Mouse (Mus musculus) midbrain, embryonic 10.5 days (tissue): Measurements from ENCODE around the gene Tmeff1. TPM values are rescaled to one million over a fixed set of nuclear protein-coding genes. Genes with fewer than 3 reads are reported as not detected.

Experiments
- DNase-seq: peaks from one replicate; pipeline ENCODE4 v3.0.0-alpha.2; 2017; ENCODE audit warnings: low spot score
- H3K27ac ChIP-seq: fragments of 300-500 bp; sonication (generic); replicated peaks from 2 replicates; pipeline ENCODE4 v1.5.1; 2016; ENCODE audit warnings: mild to moderate bottlenecking
- H3K27me3 ChIP-seq: fragments of 300-500 bp; sonication (generic); 2 replicates; pipeline ENCODE4 v1.6.1; 2016; ENCODE audit warnings: low read depth, mild to moderate bottlenecking; ENCODE audit not compliant: poor library complexity, severe bottlenecking
- H3K36me3 ChIP-seq: fragments of 300-500 bp; sonication (generic); 2 replicates; pipeline ENCODE4 v1.6.1; 2016; ENCODE audit warnings: mild to moderate bottlenecking, moderate library complexity
- H3K4me1 ChIP-seq: fragments of 300-500 bp; sonication (generic); 2 replicates; pipeline ENCODE4 v1.6.1; 2016
- H3K4me3 ChIP-seq: fragments of 300-500 bp; sonication (generic); 2 replicates; pipeline ENCODE4 v1.5.1; 2016; ENCODE audit warnings: mild to moderate bottlenecking, moderate library complexity
- H3K9me3 ChIP-seq: fragments of 300-500 bp; sonication (generic); replicated peaks from 2 replicates; pipeline ENCODE4 v1.6.1; 2016; ENCODE audit warnings: mild to moderate bottlenecking
- WGBS: fragments of 180-500 bp; shearing (Covaris S2); methylation state at CpG from one replicate; pipeline ENCODE4 v1.1.7; 2016; 5-methylcytosine and 5-hydroxymethylcytosine counted together
- polyA plus RNA-seq: library from polyadenylated mRNA; unstranded; fragments of >200 nt; fragmentation: Nextera tagmentation; extraction: Ambion mirVana; gene quantifications from 2 replicates; pipeline ENCODE4 v1.2.1, GENCODE M21; 2016

The Tmeff1 gene
- polyA plus RNA-seq, result 90.3 and 136 TPM in 2 replicates

DNA sequence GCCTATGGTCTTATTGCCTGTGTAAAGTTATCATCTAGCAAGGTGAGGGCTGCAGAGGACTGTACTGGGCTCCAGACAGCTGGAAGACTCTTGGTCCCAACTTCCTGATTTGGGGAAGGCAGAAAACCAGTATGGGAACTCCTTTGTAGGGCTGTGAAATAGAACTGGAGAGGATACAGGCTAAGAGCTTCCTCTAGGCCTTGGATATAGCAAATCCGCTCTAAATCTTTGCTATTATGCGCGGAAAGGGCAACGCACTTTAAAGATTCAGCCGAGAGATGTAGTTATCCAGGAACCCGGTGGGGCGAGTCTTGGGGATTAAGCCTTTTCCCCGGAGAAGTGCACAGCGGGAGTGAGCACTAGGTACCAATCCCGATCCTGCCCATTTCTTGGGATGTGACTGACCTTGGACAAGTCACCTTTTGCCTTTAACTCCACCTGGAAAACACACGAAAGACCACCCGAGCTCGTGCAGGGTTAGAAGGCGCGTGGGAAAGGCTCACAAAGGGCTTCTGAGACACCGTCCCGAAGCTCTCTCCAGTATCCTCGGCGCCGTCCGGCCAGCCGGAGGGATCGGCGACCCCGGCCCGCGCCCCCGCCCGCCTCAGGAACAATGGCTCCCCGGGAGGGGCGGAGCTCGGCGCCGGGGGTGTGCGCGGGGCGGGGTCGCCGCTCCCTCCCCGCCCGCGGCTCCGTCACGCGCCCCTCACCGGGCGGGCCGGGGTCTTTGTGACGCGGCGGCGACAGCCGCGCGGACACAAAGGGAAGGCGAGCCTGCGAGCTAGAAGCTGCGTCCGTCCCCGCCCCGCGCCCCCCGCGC is at the start of gene Tmeff1:
Tmeff1 (plus strand) TSS at position 754 of the 820 bp plus-strand sequence.
- Histone ChIP-seq H3K27me3 (no peaks in the 10 kb centered on the region), H3K9me3 (no peaks in the 10 kb centered on the region; the same call in 1 of the 2 replicates), H3K27ac (peak within 1 kb of the TSS; percentile 99), H3K4me1 (peaks cover 55% of the 10 kb centered on the region), H3K4me3 (peak within 1 kb of the TSS; percentile 99), H3K36me3 (peaks cover 21% of the 10 kb centered on the region)
- DNase-seq, result peak; percentile 84
- WGBS, result under 1% methylated on average over 64 of the region's 64 CpGs

DNA sequence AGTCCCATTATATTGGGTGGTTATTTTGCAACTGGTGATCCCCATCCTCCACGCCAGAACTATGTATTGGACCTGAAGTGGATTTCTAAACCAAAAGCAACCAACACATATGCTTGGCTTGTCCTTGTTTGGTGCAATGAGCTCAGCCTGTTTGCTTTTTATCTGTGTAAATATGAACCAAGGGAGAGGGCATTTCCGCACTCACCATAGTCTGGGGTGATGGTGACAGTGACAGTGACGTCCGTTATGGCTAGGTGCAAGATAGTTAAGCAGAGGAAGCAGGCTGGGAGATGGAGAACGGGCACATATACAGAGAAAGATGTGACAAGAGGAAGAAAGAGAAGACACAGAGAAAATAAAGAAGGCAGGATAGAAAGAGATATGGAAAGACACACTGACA is 48.7 kb upstream of the Tmeff1 start:
- H3K27me3 ChIP-seq, result no peaks in the 10 kb centered on the region
- no peaks in the 10 kb centered on the region for H3K36me3 ChIP-seq
- H3K9me3 ChIP-seq, result no peaks in the 10 kb centered on the region
- H3K27ac ChIP-seq, result no peak overlapping the region
- H3K4me1 ChIP-seq, result peaks cover 11% of the 10 kb centered on the region
- no peak overlapping the region for H3K4me3 ChIP-seq
- no peak for DNase-seq
- WGBS, result 85% methylated on average over 5 of the region's 5 CpGs

DNA sequence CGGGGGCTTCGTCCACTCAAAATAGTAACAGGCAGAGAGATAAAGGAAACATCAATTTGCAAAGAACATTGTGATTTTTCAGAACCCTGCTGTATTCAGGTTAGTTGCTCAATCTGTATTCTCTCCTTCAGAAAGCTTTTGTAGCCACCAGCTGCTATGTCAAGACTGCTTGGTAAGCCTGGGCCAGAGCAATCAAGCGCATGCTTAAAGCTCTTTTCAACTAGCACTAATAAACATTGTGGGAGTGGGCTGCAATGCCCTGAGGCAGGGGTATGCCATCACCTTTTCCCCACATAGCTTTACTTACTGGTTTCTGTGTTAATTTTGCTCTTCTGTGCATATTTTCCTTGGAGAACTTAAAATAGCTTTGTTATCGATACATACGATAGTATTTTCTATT is 48.0 kb upstream of the Tmeff1 start:
- no peaks in the 10 kb centered on the region for H3K27me3 ChIP-seq
- no peak for DNase-seq
- WGBS, result 89% methylated on average over 5 of the region's 5 CpGs
- H3K4me1 ChIP-seq, result peaks cover 19% of the 10 kb centered on the region
- no peak overlapping the region for H3K4me3 ChIP-seq
- no peaks in the 10 kb centered on the region for H3K9me3 ChIP-seq
- H3K36me3 ChIP-seq, result no peaks in the 10 kb centered on the region
- H3K27ac ChIP-seq, result no peak overlapping the region

GRCm38 (mm10) chr4:48538581-48538980 is 46.4 kb upstream of the Tmeff1 start:
- Histone ChIP-seq H3K36me3 (peaks cover 6% of the 10 kb centered on the region; the same call in 1 of the 2 replicates), H3K4me1 (peaks cover 34% of the 10 kb centered on the region), H3K27me3 (no peaks in the 10 kb centered on the region), H3K27ac (no peak overlapping the region), H3K9me3 (no peaks in the 10 kb centered on the region), H3K4me3 (no peak overlapping the region)
- no peak for DNase-seq
- 92% methylated on average over 2 of the region's 2 CpGs for WGBS

- H3K4me3 ChIP-seq, result peak within 1 kb of the TSS; percentile 92
- no peaks in the 10 kb centered on the region for H3K9me3 ChIP-seq
- H3K4me1 ChIP-seq, result peaks cover 48% of the 10 kb centered on the region
- WGBS, result 10% methylated on average over 86 of the region's 86 CpGs
- H3K27me3 ChIP-seq, result no peaks in the 10 kb centered on the region
- H3K27ac ChIP-seq, result peak within 1 kb of the TSS; percentile 99
- peaks cover 6% of the 10 kb centered on the region; the same call in 1 of the 2 replicates for H3K36me3 ChIP-seq
- DNase-seq, result peak; percentile 85
Measured at GRCm38 (mm10) chr4:48539841-48540575, 45.0 kb upstream of the Tmeff1 start, which contains the start of gene Msantd3. Gene Msantd3 (plus strand): TSS chr4:48539935.

DNA sequence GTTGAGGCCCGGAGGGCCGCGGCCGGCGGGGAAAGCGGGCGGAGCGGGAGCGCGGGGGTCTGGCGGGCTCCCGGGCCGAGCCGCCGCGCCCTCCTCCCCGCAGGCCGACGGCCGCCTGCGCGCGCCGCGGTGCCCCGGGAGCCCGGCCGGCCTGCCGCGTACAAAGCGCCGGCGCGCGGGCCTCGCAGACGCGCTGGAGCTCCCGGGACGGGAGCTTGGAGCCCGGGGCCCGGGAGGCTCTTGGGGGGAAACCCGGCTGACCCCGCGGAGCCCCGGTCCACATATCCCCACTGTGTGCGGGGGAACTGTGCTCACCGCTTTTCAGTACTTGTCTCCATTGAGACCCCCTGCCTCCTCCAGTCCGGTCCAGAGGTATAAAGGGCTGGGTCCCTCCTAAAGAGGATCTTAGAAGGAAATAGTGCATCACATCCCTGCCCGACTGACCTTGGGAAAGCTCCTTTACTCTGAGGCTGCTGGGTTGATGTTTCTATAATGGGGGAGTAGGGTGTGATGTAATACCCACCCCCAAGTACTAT is 44.3 kb upstream of the Tmeff1 start:
- Histone ChIP-seq H3K36me3 (peaks cover 6% of the 10 kb centered on the region; the same call in 1 of the 2 replicates), H3K9me3 (no peaks in the 10 kb centered on the region), H3K4me3 (peak overlapping the region; percentile 92), H3K27me3 (no peaks in the 10 kb centered on the region), H3K4me1 (peaks cover 55% of the 10 kb centered on the region), H3K27ac (peak overlapping the region; percentile 99)
- 2% methylated on average over 37 of the region's 50 CpGs for WGBS
- peak; percentile 67 for DNase-seq

DNA sequence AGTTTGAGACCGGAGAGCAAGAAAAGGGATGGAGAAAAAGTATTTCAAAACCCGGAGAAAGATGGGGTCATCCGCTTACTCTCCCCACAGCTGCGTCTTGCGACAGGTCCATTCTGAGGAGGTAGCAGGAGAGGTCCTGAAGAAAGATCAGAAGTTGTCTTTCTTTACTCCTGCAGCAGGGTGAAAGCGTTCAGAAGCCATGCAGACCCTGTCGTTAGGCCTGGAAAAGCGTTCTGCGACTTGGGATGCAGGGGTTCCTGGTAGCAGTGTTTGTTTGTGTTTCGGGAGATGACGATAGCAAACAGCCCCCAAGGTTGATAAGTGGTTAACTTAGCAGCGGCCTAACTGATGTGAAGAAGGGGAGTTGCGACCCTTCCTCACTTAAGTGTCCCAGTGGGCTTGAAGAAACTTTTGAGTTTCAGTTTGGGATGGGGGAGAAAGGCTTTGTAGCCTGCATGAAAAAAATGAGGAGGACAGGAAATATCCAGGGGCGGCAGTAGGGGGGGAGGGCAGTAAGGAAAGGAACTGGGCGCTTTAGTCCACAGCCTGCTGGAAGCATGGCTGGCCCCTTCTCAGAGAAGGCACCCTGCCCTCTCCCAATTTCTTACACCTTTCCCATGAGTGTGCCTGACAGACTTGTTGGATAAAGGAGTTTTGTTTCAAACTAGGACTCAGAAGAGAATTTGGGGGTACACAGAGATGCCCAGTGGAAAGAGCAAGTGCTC is 43.3 kb upstream of the Tmeff1 start:
- H3K9me3 ChIP-seq, result no peaks in the 10 kb centered on the region
- H3K36me3 ChIP-seq, result peaks cover 6% of the 10 kb centered on the region; the same call in 1 of the 2 replicates
- no peak for DNase-seq
- 5% methylated on average over 15 of the region's 15 CpGs for WGBS
- peak overlapping the region; percentile 99 for H3K27ac ChIP-seq
- H3K4me1 ChIP-seq, result peaks cover 65% of the 10 kb centered on the region
- no peaks in the 10 kb centered on the region for H3K27me3 ChIP-seq
- peak overlapping the region; percentile 92 for H3K4me3 ChIP-seq

DNA sequence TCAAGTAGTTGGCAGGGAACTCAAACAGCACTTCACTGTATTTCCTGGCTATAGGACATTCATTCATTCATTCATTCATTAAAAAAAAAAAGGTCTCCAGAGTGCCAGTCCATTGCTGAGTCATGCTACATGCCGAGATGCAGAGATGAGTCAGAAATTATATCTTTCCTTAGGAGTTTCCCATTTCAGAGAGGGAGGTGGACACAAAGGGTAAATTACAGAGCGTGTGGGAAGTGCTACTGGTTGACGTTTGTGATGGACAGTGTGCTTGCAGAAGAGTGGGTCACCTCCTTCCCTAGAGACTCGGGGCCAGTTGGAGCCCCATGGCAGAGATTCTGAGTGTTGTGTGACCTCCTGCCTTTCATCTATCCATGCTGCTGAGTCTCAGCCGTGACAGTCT is 42.6 kb upstream of the Tmeff1 start:
- Histone ChIP-seq H3K4me1 (peaks cover 69% of the 10 kb centered on the region), H3K4me3 (peak overlapping the region; percentile 92), H3K9me3 (no peaks in the 10 kb centered on the region), H3K27ac (peak overlapping the region; percentile 99; the same call in 1 of the 2 replicates), H3K36me3 (peaks cover 6% of the 10 kb centered on the region; the same call in 1 of the 2 replicates), H3K27me3 (no peaks in the 10 kb centered on the region)
- DNase-seq, result no peak
- WGBS, result 52% methylated on average over 5 of the region's 5 CpGs

- no peak overlapping the region for H3K27ac ChIP-seq
- peaks cover 6% of the 10 kb centered on the region; the same call in 1 of the 2 replicates for H3K36me3 ChIP-seq
- H3K27me3 ChIP-seq, result no peaks in the 10 kb centered on the region
- H3K4me3 ChIP-seq, result peak overlapping the region; percentile 92; the same call in 1 of the 2 replicates
- peaks cover 78% of the 10 kb centered on the region for H3K4me1 ChIP-seq
- 72% methylated on average over 6 of the region's 6 CpGs for WGBS
- no peak for DNase-seq
- H3K9me3 ChIP-seq, result no peaks in the 10 kb centered on the region
Measured at GRCm38 (mm10) chr4:48543071-48543865, 41.7 kb upstream of the Tmeff1 start.

GRCm38 (mm10) chr4:48544141-48544540 is 40.8 kb upstream of the Tmeff1 start:
- WGBS, result 82% methylated on average over 8 of the region's 8 CpGs
- peaks cover 87% of the 10 kb centered on the region for H3K4me1 ChIP-seq
- no peak for DNase-seq
- peaks cover 6% of the 10 kb centered on the region; the same call in 1 of the 2 replicates for H3K36me3 ChIP-seq
- no peak overlapping the region for H3K4me3 ChIP-seq
- H3K27me3 ChIP-seq, result no peaks in the 10 kb centered on the region
- no peaks in the 10 kb centered on the region for H3K9me3 ChIP-seq
- H3K27ac ChIP-seq, result 0 out of 2 replicates have a peak overlapping the region, but pooled peaks have one; percentile 49

DNA sequence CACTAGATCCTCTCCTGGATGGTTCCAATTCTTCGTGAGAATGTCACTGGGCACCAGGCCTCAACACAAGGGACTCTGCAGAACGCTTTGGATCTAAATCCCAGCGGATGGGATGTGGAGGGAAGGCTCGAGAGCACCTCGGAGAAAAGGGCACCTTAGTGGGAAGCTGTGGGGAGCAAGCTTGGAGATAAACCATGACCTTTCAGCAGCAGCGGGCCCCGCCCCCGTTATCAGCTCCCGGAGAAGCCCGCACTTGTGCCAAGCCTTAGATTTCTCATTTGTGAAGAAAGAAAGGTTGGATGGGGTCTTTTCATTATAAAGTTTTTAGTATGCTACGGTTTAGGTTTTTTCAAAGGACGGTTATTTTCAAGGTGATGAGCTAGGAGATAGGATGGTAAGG is 39.0 kb upstream of the Tmeff1 start:
- Histone ChIP-seq H3K4me3 (peak overlapping the region; percentile 32; the same call in 1 of the 2 replicates), H3K27ac (peak overlapping the region; percentile 84), H3K36me3 (peaks cover 15% of the 10 kb centered on the region), H3K4me1 (peaks cover 81% of the 10 kb centered on the region), H3K27me3 (no peaks in the 10 kb centered on the region), H3K9me3 (no peaks in the 10 kb centered on the region)
- DNase-seq, result no peak
- WGBS, result 45% methylated on average over 12 of the region's 12 CpGs
